Mouse (Mus musculus) limb, embryonic 11.5 days (tissue): Measurements from ENCODE around the gene Casp3. TPM values are rescaled to one million over a fixed set of nuclear protein-coding genes. Genes with fewer than 3 reads are reported as not detected.
"Not testable (repeated sequence)": the region's sequence is repeated elsewhere in the genome, so short reads cannot be mapped to it uniquely, and the experiment has no call there.

Source experiments
- ATAC-seq: fragments of 200-750 bp; cut with Nextera tagmentation; 2 replicates; pipeline ENCODE4 v1.8.0; 2017; ENCODE audit warnings: low read depth; ENCODE audit not compliant: insufficient number of reproducible peaks, low FRiP score, low TSS enrichment
- DNase-seq: peaks from one replicate; pipeline ENCODE4 v3.0.0-alpha.2; 2015; ENCODE audit warnings: low spot score
- H3K27ac ChIP-seq: fragments of 300-500 bp; sonication (generic); replicated peaks from 2 replicates; pipeline ENCODE4 v1.5.1; 2014; ENCODE audit warnings: low read depth, mild to moderate bottlenecking, low read length
- H3K27me3 ChIP-seq: fragments of 300-500 bp; sonication (generic); 2 replicates; pipeline ENCODE4 v1.6.1; 2014; ENCODE audit warnings: mild to moderate bottlenecking, low read length, mixed read lengths; ENCODE audit not compliant: control insufficient read depth, insufficient read depth
- H3K36me3 ChIP-seq: fragments of 300-500 bp; sonication (generic); 2 replicates; pipeline ENCODE4 v1.6.1; 2014; ENCODE audit warnings: mild to moderate bottlenecking, low read length, moderate library complexity, mixed read lengths; ENCODE audit not compliant: control insufficient read depth, insufficient read depth
- H3K4me1 ChIP-seq: fragments of 300-500 bp; sonication (generic); 2 replicates; pipeline ENCODE4 v1.6.1; 2014; ENCODE audit warnings: low read length, mixed read lengths; ENCODE audit not compliant: control insufficient read depth, insufficient read depth
- H3K4me2 ChIP-seq: fragments of 300-500 bp; sonication (generic); 2 replicates; pipeline ENCODE4 v1.6.1; 2014; ENCODE audit warnings: low read depth, mild to moderate bottlenecking, moderate library complexity; ENCODE audit not compliant: severe bottlenecking
- H3K4me3 ChIP-seq: fragments of 300-500 bp; sonication (generic); 2 replicates; pipeline ENCODE4 v1.5.1; 2014; ENCODE audit warnings: low read depth, low read length
- H3K9ac ChIP-seq: fragments of 300-500 bp; sonication (generic); 2 replicates; pipeline ENCODE4 v1.6.1; 2014; ENCODE audit warnings: mild to moderate bottlenecking, low read length
- H3K9me3 ChIP-seq: fragments of 300-500 bp; sonication (generic); 2 replicates; pipeline ENCODE4 v1.6.1; 2016; ENCODE audit warnings: low read length; ENCODE audit not compliant: control insufficient read depth
- WGBS: fragments of 180-500 bp; shearing (Covaris S2); extraction: QIAGEN DNeasy Blood & Tissue Kit; methylation state at CpG from one replicate; pipeline ENCODE4 v1.1.7; 2014; 5-methylcytosine and 5-hydroxymethylcytosine counted together
- polyA plus RNA-seq: library from polyadenylated mRNA; unstranded; fragments of >200 nt; fragmentation: Nextera tagmentation; extraction: Ambion mirVana; gene quantifications from 2 replicates; pipeline ENCODE4 v1.2.1, GENCODE M21; 2014

Gene Casp3
- polyA plus RNA-seq, 1 experiment from 2014 or later = 142 TPM

DNA sequence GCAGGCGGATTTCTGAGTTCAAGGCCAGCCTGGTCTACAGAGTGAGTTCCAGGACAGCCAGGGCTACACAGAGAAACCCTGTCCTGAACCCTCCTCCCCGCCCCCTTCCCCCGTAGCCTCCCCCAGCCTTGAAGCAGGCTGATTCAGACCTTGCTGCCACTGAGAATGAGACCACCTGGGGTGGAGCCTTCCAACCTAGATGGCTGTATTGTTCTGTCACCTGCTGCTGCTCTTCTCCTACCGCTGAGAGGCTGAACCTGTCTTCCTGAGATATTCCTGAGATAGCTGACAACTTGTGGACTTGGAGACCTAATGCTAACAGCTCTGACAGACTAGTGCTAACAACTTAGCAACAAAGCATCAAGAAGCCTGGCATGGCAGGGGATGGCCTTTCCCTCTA lies 32.8 kb upstream of the Casp3 start:
- H3K4me3 ChIP-seq, H3K9me3 ChIP-seq, H3K27ac ChIP-seq, ATAC-seq, H3K36me3 ChIP-seq, H3K27me3 ChIP-seq, H3K4me1 ChIP-seq, H3K9ac ChIP-seq, H3K4me2 ChIP-seq, DNase-seq: not testable (repeated sequence)
- 51% methylated on average over 4 of the region's 4 CpGs for WGBS

DNA sequence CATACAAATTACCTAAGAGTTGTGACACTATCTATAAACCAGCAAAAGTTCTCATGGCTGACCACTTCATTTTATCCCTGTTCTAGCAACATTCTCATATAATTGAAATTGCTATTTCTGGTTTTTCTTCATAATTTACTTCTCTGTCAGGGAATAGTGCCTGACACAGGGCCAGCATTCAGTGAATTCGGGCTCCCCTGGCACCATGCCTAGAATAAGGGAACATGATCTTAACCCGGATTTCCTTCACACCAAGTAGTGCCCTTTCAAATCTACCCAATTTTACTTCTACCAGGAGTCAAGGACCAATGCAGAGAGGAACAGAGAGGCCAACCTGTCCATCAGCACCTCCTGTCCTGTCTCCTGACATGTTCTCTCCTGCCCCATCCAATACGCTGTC lies 31.5 kb upstream of the Casp3 start:
- no peaks in the 10 kb centered on the region for H3K9me3 ChIP-seq
- ATAC-seq = no peak
- no peak for DNase-seq
- no peaks in the 10 kb centered on the region for H3K36me3 ChIP-seq
- H3K4me3 ChIP-seq = no peak overlapping the region
- no peak overlapping the region for H3K9ac ChIP-seq
- no peaks in the 10 kb centered on the region for H3K4me1 ChIP-seq
- 87% methylated on average over 3 of the region's 3 CpGs for WGBS
- H3K27ac ChIP-seq = no peak overlapping the region
- H3K27me3 ChIP-seq = no peaks in the 10 kb centered on the region
- no peak overlapping the region for H3K4me2 ChIP-seq

DNA sequence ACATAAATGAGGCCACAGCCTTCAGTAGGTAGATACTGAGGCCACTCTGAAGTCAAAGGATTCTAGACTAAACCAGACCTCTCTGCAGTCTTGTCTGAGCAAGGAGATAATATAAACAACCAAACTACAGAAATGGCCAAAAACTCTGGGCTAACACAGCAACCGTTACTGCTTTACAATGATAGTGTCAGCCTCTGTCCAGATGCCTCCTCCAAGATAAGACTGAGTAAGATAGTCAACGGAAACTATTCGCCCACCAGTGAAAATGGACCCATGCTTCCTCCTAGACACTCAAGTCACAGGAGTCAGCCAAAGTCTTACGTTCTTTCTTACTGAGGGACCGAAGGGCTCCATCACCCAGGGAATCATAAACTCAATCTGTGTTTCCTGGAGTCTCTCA lies 29.2 kb upstream of the Casp3 start:
- no peaks in the 10 kb centered on the region for H3K27me3 ChIP-seq
- H3K4me2 ChIP-seq = no peak overlapping the region
- H3K27ac ChIP-seq = no peak overlapping the region
- ATAC-seq (no peak), DNase-seq (no peak)
- no peak overlapping the region for H3K4me3 ChIP-seq
- H3K4me1 ChIP-seq = no peaks in the 10 kb centered on the region
- H3K9ac ChIP-seq = no peak overlapping the region
- no peaks in the 10 kb centered on the region for H3K9me3 ChIP-seq
- WGBS = 86% methylated on average over 5 of the region's 5 CpGs
- H3K36me3 ChIP-seq = no peaks in the 10 kb centered on the region

DNA sequence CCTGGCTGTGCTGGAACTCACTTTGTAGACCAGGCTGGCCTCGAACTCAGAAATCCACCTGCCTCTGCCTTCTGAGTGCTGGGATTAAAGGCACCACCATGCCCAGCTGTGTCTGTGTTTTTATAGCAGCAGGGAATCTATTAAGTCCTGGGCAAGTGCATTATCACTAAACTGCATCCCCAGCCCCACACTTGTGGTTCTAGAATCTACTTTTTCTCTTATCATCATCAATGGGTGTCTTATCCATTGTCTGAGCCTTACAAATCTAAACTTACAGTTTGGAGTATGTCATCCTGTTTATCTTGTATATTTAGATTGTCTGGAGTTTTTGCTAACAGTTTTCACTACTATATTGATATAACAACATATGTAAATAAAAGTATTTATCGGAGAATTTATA lies 28.4 kb upstream of the Casp3 start:
- Histone ChIP-seq H3K9me3 (no peaks in the 10 kb centered on the region), H3K4me2 (no peak overlapping the region), H3K4me1 (no peaks in the 10 kb centered on the region), H3K36me3 (no peaks in the 10 kb centered on the region), H3K27ac (no peak overlapping the region), H3K27me3 (no peaks in the 10 kb centered on the region), H3K9ac (no peak overlapping the region), H3K4me3 (no peak overlapping the region)
- WGBS = 85% methylated on average over 2 of the region's 2 CpGs
- DNase-seq (no peak), ATAC-seq (no peak)

DNA sequence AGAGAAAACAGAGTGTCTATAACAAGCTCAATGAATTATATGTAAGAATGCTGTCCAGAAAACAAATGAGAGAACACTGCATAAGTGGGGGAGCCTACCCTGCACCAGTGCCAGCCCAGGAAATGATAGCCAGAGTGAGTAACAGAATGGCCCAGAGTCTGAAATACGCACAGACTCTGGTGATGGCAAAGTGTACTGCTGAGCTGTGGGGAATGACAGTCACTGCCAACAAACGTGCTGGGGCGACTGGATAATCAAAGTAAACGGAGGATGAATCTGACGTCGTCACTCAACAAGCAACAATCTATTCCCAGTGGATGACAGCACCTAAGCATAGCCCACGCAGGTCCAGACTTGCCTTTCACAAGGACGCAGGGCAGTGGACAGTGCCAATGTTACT lies 24.0 kb upstream of the Casp3 start:
- DNase-seq (no peak), ATAC-seq (no peak)
- Histone ChIP-seq H3K4me2 (no peak overlapping the region), H3K9ac (no peak overlapping the region), H3K27me3 (no peaks in the 10 kb centered on the region), H3K4me1 (no peaks in the 10 kb centered on the region), H3K27ac (no peak overlapping the region), H3K36me3 (no peaks in the 10 kb centered on the region), H3K4me3 (no peak overlapping the region), H3K9me3 (no peaks in the 10 kb centered on the region)
- 81% methylated on average over 8 of the region's 8 CpGs for WGBS

DNA sequence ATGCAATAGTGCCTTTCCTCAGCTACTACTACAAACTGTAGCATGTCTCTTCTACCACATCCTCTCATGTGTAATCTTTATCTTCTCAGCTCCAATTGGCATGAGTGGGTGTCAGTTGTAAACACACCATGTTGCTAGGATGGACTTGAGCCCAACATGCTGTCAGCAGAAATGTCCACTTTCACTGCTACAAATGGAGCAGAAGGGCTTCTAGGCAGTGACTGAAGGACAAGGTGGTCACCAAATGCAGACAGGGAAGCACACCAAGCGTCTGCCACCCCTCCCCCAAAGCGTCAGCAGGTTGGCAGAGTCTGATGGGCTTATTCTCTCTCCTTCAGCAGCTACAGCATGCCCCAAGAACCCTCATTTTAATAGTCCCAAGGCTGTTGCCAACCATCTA lies 23.3 kb upstream of the Casp3 start:
- Histone ChIP-seq H3K9ac (no peak overlapping the region), H3K9me3 (no peaks in the 10 kb centered on the region), H3K36me3 (no peaks in the 10 kb centered on the region), H3K27me3 (no peaks in the 10 kb centered on the region), H3K27ac (no peak overlapping the region), H3K4me1 (no peaks in the 10 kb centered on the region), H3K4me2 (no peak overlapping the region), H3K4me3 (no peak overlapping the region)
- ATAC-seq = no peak
- WGBS = 80% methylated on average over 2 of the region's 2 CpGs
- DNase-seq = no peak

DNA sequence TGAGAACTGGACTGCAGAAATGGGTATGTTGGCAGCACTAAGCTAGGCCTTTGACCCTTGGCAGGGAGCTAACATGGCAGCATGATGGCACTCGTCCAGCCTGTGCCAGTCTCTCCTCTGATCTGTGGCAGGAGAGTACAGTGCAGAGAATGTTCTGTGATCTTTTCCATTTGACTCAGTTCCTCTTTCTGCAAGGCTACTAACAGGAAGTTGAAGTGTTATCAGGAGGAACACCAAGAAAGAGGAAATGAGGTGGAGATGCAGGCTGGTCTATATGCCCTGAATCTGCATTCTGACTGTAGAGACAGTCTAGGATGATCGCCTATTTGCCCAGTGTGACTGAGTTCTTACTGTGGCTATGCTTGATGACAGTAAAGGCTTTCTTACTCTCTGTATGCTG lies 21.5 kb upstream of the Casp3 start:
- 83% methylated on average over 2 of the region's 2 CpGs for WGBS
- ATAC-seq (no peak), DNase-seq (no peak)
- Histone ChIP-seq H3K36me3 (no peaks in the 10 kb centered on the region), H3K27me3 (no peaks in the 10 kb centered on the region), H3K27ac (no peak overlapping the region), H3K4me2 (no peak overlapping the region), H3K4me3 (no peak overlapping the region), H3K9me3 (no peaks in the 10 kb centered on the region), H3K9ac (no peak overlapping the region), H3K4me1 (no peaks in the 10 kb centered on the region)

DNA sequence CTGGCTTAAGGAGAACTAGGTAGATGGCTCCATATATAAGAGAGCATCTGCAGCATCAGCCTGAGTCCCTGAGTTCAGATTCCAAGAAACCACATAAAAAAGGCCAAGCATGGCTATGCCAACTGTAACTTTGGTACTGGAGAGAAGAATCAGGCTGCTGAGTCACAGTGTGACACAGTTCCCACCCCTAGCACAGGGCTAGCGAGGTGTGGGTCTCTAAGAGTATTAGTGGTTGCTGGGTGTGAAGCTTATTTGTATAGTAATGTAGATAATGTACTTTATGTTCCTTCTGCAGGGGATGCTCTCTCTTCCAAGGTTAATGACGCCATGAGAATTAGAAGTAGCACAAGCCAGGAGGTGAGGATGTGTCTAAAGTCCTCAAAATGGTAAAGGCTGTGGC lies 20.6 kb upstream of the Casp3 start:
- DNase-seq = no peak
- 0 out of 2 replicates have a peak, but pooled peaks cover 5% of the 10 kb centered on the region for H3K4me1 ChIP-seq
- WGBS = 98% methylated on average over 2 of the region's 2 CpGs
- no peaks in the 10 kb centered on the region for H3K27me3 ChIP-seq
- no peak overlapping the region for H3K9ac ChIP-seq
- no peaks in the 10 kb centered on the region for H3K9me3 ChIP-seq
- no peak overlapping the region for H3K4me3 ChIP-seq
- H3K4me2 ChIP-seq = no peak overlapping the region
- no peak for ATAC-seq
- no peak overlapping the region for H3K27ac ChIP-seq
- no peaks in the 10 kb centered on the region for H3K36me3 ChIP-seq

DNA sequence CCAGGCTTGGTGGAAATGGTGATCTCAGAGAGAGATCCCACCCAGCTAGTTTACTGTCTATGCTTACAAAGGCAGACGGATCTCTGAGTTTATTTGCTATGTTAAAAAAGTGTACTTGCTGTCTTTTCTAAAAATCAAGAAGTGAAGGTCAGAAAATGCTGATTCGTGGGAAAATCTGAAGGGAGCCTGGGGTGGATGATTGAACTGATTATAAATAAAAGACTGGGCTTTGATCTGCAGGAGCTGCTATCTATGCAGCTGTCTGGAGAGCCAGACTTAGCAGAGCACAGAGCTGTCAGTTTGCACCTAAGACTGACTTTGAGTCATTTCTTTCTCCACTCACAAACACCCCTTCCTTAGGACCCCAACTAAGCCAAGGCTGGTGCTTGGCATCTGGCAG lies 19.7 kb upstream of the Casp3 start:
- no peak overlapping the region for H3K4me2 ChIP-seq
- no peaks in the 10 kb centered on the region for H3K36me3 ChIP-seq
- H3K27me3 ChIP-seq = no peaks in the 10 kb centered on the region
- WGBS = 72% methylated on average over 2 of the region's 2 CpGs
- ATAC-seq = no peak
- H3K4me1 ChIP-seq = 0 out of 2 replicates have a peak, but pooled peaks cover 5% of the 10 kb centered on the region
- no peak for DNase-seq
- no peak overlapping the region for H3K27ac ChIP-seq
- no peaks in the 10 kb centered on the region for H3K9me3 ChIP-seq
- no peak overlapping the region for H3K9ac ChIP-seq
- H3K4me3 ChIP-seq = no peak overlapping the region
